Mouse (Mus musculus) cerebellum, adult 2 months (tissue): Measurements from ENCODE around the gene Mmrn1. TPM values are rescaled to one million over a fixed set of nuclear protein-coding genes. Genes with fewer than 3 reads are reported as not detected.

Experiments
- DNase-seq, 2 experiments: peaks; one replicate each; pipeline ENCODE4 v3.0.0; 2021
- H3K27ac ChIP-seq: fragments of 200-500 bp; 2 replicates; pipeline ENCODE4 v1.5.1; 2012; ENCODE audit warnings: low read length, control low read depth, inconsistent platforms; ENCODE audit not compliant: insufficient read depth
- H3K27me3 ChIP-seq: fragments of 200-500 bp; 2 replicates; pipeline ENCODE4 v1.6.1; 2012; ENCODE audit warnings: inconsistent platforms, mild to moderate bottlenecking, low read length, moderate library complexity; ENCODE audit not compliant: control insufficient read depth, insufficient read depth
- H3K4me1 ChIP-seq: fragments of 200-500 bp; 2 replicates; pipeline ENCODE4 v1.6.1; 2011; ENCODE audit warnings: low read length; ENCODE audit not compliant: control insufficient read depth, insufficient read depth
- H3K4me3 ChIP-seq: fragments of 200-500 bp; replicated peaks from 2 replicates; pipeline ENCODE3; 2011; ENCODE audit warnings: mild to moderate bottlenecking, low read depth, low read length, control low read depth; ENCODE audit not compliant: insufficient read depth
- CTCF ChIP-seq: fragments of 200-500 bp; IDR thresholded peaks from 2 replicates; pipeline ENCODE4 v1.5.1; 2011; ENCODE audit warnings: low read depth, mild to moderate bottlenecking, control low read depth, low read length, moderate library complexity, borderline replicate concordance; ENCODE audit not compliant: insufficient read depth
- POLR2A ChIP-seq: fragments of 200-500 bp; IDR thresholded peaks from 2 replicates; pipeline ENCODE4 v1.6.1; 2011; ENCODE audit warnings: low read length, control low read depth, borderline replicate concordance; ENCODE audit not compliant: insufficient read depth
- WGBS: fragments of 180-500 bp; shearing (Covaris S2); methylation state at CpG from one replicate; pipeline ENCODE4 v1.1.7; 2018; 5-methylcytosine and 5-hydroxymethylcytosine counted together
- polyA plus RNA-seq: library from polyadenylated mRNA; depleted of rRNA; stranded (reverse); fragments of >200 nt; gene quantifications from 2 replicates; pipeline ENCODE4 v1.2.3, GENCODE M21; 2012

Gene Mmrn1
- polyA plus RNA-seq, 1 experiment, result not detected

DNA sequence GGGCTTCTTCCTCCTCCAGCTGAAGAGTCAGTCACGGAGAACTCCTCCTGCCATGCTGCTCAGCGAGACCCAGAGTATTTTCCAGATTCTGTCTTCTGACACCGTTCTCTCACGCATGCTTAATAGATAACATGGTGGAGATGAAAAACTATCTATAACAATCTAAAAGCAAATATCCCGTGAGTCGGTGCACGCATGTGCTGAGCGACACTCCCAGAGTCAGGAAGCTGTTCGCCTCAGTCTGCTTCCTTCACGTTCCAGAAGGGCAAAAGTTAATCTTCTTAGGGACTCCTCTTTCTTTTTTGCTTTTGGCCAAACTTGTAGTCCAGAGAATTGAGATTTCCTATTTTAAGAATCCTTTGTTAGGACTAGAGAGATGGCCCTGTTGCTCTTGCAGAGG is 69.7 kb downstream of the Mmrn1 start:
- TF ChIP-seq CTCF, result no peak
- TF ChIP-seq POLR2A, result no peak
- WGBS, result 57% methylated on average over 10 of the region's 10 CpGs
- DNase-seq, result no peak
- Histone ChIP-seq H3K27me3 (no peaks in the 10 kb centered on the region), H3K27ac (no peak overlapping the region), H3K4me1 (no peaks in the 10 kb centered on the region), H3K4me3 (no peak overlapping the region)

DNA sequence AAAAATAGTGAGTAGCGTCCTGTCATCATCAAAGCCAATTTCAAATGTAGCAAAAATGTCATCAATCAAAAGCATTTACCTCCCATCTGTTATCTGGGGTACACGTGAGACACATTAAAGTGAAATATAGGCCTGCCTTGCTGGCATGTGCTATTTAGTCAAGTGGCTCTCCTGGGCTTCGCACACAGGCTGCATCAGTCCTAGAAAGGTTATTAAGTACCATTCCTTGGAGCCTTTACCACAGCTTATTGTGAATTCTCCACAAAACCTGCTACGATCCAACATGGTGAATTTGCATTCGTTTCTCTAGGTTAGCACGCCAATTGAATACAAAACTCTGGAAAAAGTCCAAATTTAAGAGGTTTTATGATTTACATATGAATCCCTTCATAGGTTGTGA is 70.8 kb downstream of the Mmrn1 start:
- H3K27ac ChIP-seq, result no peak overlapping the region
- H3K27me3 ChIP-seq, result no peaks in the 10 kb centered on the region
- 65% methylated on average over 6 of the region's 6 CpGs for WGBS
- TF ChIP-seq POLR2A, result no peak
- no peak for TF ChIP-seq CTCF
- no peak overlapping the region for H3K4me3 ChIP-seq
- DNase-seq, result no peak
- H3K4me1 ChIP-seq, result no peaks in the 10 kb centered on the region

DNA sequence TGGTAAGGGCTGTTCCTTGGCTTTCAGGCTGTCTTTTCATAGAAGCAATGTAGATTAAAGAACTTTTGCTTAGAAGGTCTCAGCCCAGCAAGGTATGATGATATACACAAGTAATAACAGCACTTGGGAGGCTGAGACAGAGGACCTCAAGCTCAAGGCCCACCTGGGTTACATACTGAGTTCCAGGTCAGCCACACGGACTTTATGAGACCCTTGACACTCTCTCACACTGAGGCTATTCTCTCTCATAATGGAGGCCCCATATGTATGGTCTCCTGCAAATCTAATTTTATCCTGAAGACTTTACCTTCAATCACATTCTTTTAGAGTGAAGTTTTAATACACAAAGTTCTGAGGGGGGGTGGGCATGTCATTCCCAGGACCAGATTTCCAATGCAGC is 71.6 kb downstream of the Mmrn1 start:
- TF ChIP-seq CTCF (no peak), POLR2A (no peak)
- Histone ChIP-seq H3K4me3 (no peak overlapping the region), H3K4me1 (no peaks in the 10 kb centered on the region), H3K27me3 (no peaks in the 10 kb centered on the region), H3K27ac (no peak overlapping the region)
- no peak for DNase-seq
- WGBS, result 90% methylated on average over 1 of the region's 1 CpGs

DNA sequence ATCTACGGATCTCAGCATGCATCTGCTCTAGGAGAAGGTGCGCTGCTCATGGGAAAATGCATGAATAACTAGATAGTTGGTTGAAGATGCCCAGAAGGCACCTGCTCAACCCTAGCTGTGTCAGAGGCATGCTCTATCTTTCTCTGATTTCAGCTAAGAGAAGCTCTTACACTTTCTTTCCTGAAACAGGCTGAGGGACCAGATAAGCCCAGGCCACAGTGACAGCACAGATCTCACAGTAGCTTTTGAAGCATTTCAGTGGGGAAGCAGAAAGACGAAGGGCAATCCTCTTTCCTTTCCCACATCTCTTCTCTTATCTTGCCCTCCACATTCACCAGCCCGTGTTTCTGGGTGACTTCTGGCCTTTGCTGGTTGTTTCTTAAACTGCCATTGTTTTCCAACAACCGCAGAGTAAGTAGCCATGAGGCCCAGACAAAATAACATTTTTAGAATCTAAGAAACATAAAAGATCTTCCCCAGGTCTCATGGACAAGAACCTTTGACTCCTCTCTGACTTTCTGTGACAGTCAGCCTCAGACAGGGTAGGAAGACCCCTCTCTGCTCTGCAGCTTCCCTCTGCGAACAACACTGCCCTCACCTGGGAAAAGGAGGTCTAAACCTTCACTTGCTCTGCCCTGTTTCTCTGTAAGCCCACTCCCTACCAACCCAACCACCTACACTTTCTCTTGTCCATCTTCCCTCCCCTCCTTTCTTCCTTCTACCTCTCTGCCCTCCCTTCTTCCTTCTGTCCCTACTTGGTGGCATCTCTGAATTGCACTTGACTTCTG is 76.4 kb downstream of the Mmrn1 start:
- DNase-seq, result no peak
- H3K4me1 ChIP-seq, result no peaks in the 10 kb centered on the region
- no peaks in the 10 kb centered on the region for H3K27me3 ChIP-seq
- no peak overlapping the region for H3K4me3 ChIP-seq
- TF ChIP-seq POLR2A (no peak), CTCF (no peak)
- no peak overlapping the region for H3K27ac ChIP-seq
- WGBS, result 90% methylated on average over 6 of the region's 6 CpGs

DNA sequence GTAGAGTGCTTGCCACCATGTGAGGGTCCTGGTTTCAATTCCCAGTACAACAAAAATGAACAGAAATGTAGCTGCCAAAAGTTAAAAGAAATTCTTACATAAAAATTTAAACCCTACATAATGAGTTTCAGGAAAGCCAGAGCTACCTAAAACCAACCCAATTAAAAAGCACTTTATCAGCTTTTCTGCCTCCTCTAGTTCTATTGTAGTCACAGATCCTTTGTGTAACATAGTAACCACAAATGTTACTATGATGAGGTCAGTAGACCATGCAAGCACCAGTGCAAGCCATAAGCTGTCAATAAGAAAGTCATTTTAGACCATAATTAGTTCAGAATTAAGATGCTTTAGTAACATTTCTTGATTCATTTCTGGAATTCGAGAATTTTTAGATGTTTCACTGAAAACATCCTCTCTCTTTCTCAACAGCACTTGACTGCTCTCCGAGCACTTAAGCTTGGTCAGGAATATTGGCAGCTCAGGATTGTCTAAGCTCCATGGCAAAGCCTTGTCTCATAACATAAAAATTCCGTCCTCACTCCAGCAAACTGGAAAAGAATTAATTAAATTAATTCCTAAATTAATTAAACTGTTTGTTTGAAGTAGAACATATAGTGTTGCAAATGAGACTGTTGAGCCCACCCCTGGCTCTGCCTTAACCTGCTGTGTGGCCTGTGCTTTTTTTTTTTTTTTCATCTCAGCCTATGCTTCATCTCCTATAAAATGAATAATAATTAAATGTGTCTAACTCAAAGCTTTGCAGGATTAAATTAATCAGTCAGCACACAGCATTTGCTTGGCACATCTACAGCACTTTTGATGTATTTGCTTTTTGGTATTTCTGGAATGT is 79.4 kb downstream of the Mmrn1 start:
- WGBS, result 39% methylated on average over 3 of the region's 3 CpGs
- no peak overlapping the region for H3K27ac ChIP-seq
- no peak for DNase-seq
- no peaks in the 10 kb centered on the region for H3K27me3 ChIP-seq
- TF ChIP-seq POLR2A, result no peak
- no peak for TF ChIP-seq CTCF
- no peaks in the 10 kb centered on the region for H3K4me1 ChIP-seq
- no peak overlapping the region for H3K4me3 ChIP-seq

DNA sequence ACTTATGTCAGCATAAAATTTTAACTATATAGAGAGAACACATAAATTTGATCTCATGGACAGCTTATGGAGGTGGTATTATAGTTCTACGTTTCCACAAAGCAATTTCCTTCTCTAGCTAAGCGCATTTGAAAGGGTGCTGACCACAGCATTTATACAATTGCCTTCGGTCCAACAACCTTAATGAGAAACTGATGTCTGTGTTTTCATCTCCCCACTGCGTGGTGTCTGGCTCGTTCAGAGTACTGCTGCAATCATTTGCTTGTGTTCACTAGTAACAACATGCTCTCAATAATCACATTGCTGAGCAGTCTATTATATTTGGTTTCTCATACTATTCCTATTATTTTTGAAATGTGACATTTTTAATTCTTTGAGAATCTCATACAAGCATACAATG is 89.0 kb downstream of the Mmrn1 start:
- 90% methylated on average over 5 of the region's 5 CpGs for WGBS
- Histone ChIP-seq H3K27ac (no peak overlapping the region), H3K4me3 (no peak overlapping the region), H3K27me3 (no peaks in the 10 kb centered on the region), H3K4me1 (no peaks in the 10 kb centered on the region)
- no peak for TF ChIP-seq CTCF
- no peak for TF ChIP-seq POLR2A
- no peak for DNase-seq

DNA sequence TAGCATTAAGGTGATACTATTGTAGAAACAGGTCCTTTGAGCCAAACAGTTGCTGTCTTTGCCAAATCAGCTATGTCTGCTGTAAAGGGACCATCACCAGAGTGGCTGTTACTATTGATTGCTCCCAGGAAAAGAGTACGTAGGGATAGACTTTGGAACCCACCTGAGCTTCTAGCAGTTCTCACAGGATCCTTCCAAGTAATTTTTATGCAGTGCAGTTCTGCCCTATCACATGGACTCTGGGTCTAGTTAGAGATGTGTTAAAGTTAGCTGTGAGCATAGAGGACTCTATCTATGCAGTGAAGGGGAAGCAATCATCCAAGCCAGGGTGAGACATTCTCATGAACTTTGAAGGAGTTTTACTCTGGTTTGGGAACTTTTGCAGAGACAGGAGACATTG is 94.9 kb downstream of the Mmrn1 start:
- no peak overlapping the region for H3K27ac ChIP-seq
- TF ChIP-seq CTCF, result no peak
- no peak for TF ChIP-seq POLR2A
- no peaks in the 10 kb centered on the region for H3K4me1 ChIP-seq
- H3K4me3 ChIP-seq, result no peak overlapping the region
- 83% methylated on average over 1 of the region's 1 CpGs for WGBS
- H3K27me3 ChIP-seq, result no peaks in the 10 kb centered on the region
- DNase-seq, result no peak

DNA sequence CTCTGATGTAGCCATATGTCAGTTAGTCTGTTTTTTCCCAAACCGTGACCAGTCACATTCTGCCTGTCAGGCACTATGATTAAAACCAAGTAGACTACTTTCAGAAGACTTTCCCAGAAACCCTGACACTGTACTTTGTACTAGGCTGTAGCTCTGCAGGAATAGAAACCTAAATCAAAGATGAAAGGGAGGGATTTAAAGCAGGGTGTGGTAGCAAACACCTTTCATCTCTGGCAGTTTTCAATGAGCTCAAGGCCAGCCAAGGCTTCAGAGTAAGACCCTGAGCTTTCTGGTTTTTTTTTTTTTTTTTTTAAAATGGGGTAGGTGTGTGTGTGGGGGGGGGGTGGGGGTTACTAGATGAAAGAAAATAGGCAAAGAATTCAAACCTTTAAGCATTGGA is 96.2 kb downstream of the Mmrn1 start:
- TF ChIP-seq CTCF (no peak), POLR2A (no peak)
- no peak for DNase-seq
- H3K4me3 ChIP-seq, result no peak overlapping the region
- 56% methylated on average over 1 of the region's 1 CpGs for WGBS
- H3K27ac ChIP-seq, result no peak overlapping the region
- no peaks in the 10 kb centered on the region for H3K4me1 ChIP-seq
- H3K27me3 ChIP-seq, result no peaks in the 10 kb centered on the region
